Mouse (Mus musculus) mouse trophoblast stem cell (cell line): ENCODE results near the gene Gm14435.
"Not testable (repeated sequence)": the region's sequence is repeated elsewhere in the genome, so short reads cannot be mapped to it uniquely, and the experiment has no call there.

Source experiments
- in situ Hi-C, 2 experiments: fragments of 300-500 bp; cut with MseI, MboI; formaldehyde crosslinking; loops; 2 replicates in 1 of 2; 3 replicates in 1 of 2; pipeline ENCODE4 v1.15.1; 2025

The Gm14435 gene

GRCm38 (mm10) chr2:176423294-176423693 is at the start of gene Gm14435:
Gene Gm14435 (plus strand): TSS chr2:176423594.
- in situ Hi-C loops, result not testable (repeated sequence)
